Mouse (Mus musculus) small intestine, adult 2 months (tissue): Measurements from ENCODE around the gene Itgb5. TPM values are rescaled to one million over a fixed set of nuclear protein-coding genes. Genes with fewer than 3 reads are reported as not detected.

Experiments used
- H3K27ac ChIP-seq: fragments of 200-500 bp; 2 replicates; pipeline ENCODE4 v1.5.1; 2012; ENCODE audit warnings: low read depth, low read length, control low read depth, inconsistent platforms; ENCODE audit not compliant: insufficient read depth
- H3K27me3 ChIP-seq: fragments of 200-500 bp; 2 replicates; pipeline ENCODE4 v1.6.1; 2012; ENCODE audit warnings: mild to moderate bottlenecking, moderate library complexity, low read length, inconsistent platforms; ENCODE audit not compliant: control insufficient read depth, insufficient read depth
- H3K36me3 ChIP-seq: fragments of 200-500 bp; 2 replicates; pipeline ENCODE4 v1.6.1; 2012; ENCODE audit warnings: mild to moderate bottlenecking, low read length, control low read depth, inconsistent platforms; ENCODE audit not compliant: control insufficient read depth, insufficient read depth
- H3K4me1 ChIP-seq: fragments of 200-500 bp; 2 replicates; pipeline ENCODE4 v1.6.1; 2012; ENCODE audit warnings: low read length, inconsistent platforms, mixed read lengths; ENCODE audit not compliant: control insufficient read depth, insufficient read depth, insufficient read length
- H3K4me3 ChIP-seq: fragments of 200-500 bp; 2 replicates; pipeline ENCODE4 v1.5.1; 2012; ENCODE audit warnings: low read depth, mild to moderate bottlenecking, control low read depth, inconsistent platforms, low read length, moderate library complexity
- CTCF ChIP-seq: fragments of 200-500 bp; IDR thresholded peaks from 2 replicates; pipeline ENCODE4 v1.5.1; 2012; ENCODE audit warnings: low read depth, mild to moderate bottlenecking, control low read depth, inconsistent platforms, low read length, moderate library complexity, mixed read lengths; ENCODE audit not compliant: insufficient replicate concordance, insufficient read length; ENCODE audit errors: extremely low read depth
- POLR2A ChIP-seq: fragments of 200-500 bp; IDR thresholded peaks from 2 replicates; pipeline ENCODE4 v1.6.1; 2012; ENCODE audit warnings: low read depth, mild to moderate bottlenecking, control low read depth, inconsistent platforms, low read length, moderate library complexity
- WGBS: fragments of 180-500 bp; shearing (Covaris S2); methylation state at CpG from one replicate; pipeline ENCODE4 v1.1.7; 2018; 5-methylcytosine and 5-hydroxymethylcytosine counted together
- polyA plus RNA-seq: library from polyadenylated mRNA; depleted of rRNA; stranded (reverse); fragments of >200 nt; gene quantifications from 2 replicates; pipeline ENCODE4 v1.2.3, GENCODE M21; 2012

The Itgb5 gene
- polyA plus RNA-seq, 1 experiment = 80.3 TPM

GRCm38 (mm10) chr16:33939133-33939531 is 109.7 kb downstream of the Itgb5 start:
- Histone ChIP-seq H3K27ac (no peak overlapping the region), H3K27me3 (no peaks in the 10 kb centered on the region), H3K4me3 (no peak overlapping the region), H3K4me1 (peaks cover 5% of the 10 kb centered on the region; the same call in 1 of the 2 replicates), H3K36me3 (no peaks in the 10 kb centered on the region)
- WGBS = 90% methylated on average over 2 of the region's 2 CpGs
- no peak for TF ChIP-seq POLR2A

- H3K4me1 ChIP-seq = no peaks in the 10 kb centered on the region; the same call in 1 of the 2 replicates
- WGBS = 78% methylated on average over 9 of the region's 9 CpGs
Observed at GRCm38 (mm10) chr16:33939636-33940035, 110.2 kb downstream of the Itgb5 start.

GRCm38 (mm10) chr16:33940095-33940494 is 110.6 kb downstream of the Itgb5 start:
- Histone ChIP-seq H3K27ac (no peak overlapping the region), H3K4me1 (no peaks in the 10 kb centered on the region), H3K27me3 (no peaks in the 10 kb centered on the region), H3K36me3 (no peaks in the 10 kb centered on the region), H3K4me3 (no peak overlapping the region)
- 83% methylated on average over 5 of the region's 5 CpGs for WGBS
- TF ChIP-seq POLR2A (no peak), CTCF (no peak)

More at GRCm38 (mm10) chr16:33939636-33940035, 110.2 kb downstream of the Itgb5 start:
- Histone ChIP-seq H3K4me3 (no peak overlapping the region), H3K36me3 (no peaks in the 10 kb centered on the region), H3K27ac (no peak overlapping the region), H3K27me3 (no peaks in the 10 kb centered on the region)
- no peak for TF ChIP-seq CTCF
- no peak for TF ChIP-seq POLR2A

- H3K27ac ChIP-seq = no peak overlapping the region
- no peaks in the 10 kb centered on the region for H3K36me3 ChIP-seq
- H3K4me3 ChIP-seq = no peak overlapping the region
- WGBS = 63% methylated on average over 11 of the region's 11 CpGs
- H3K27me3 ChIP-seq = no peaks in the 10 kb centered on the region
- TF ChIP-seq POLR2A = no peak
- TF ChIP-seq CTCF = no peak
- H3K4me1 ChIP-seq = no peaks in the 10 kb centered on the region
Observed at GRCm38 (mm10) chr16:33941271-33941781, 111.9 kb downstream of the Itgb5 start.

- H3K27me3 ChIP-seq = no peaks in the 10 kb centered on the region
- 77% methylated on average over 11 of the region's 11 CpGs for WGBS
- no peak overlapping the region for H3K27ac ChIP-seq
- H3K4me3 ChIP-seq = no peak overlapping the region
- H3K4me1 ChIP-seq = no peaks in the 10 kb centered on the region
- TF ChIP-seq POLR2A (no peak), CTCF (no peak)
- no peaks in the 10 kb centered on the region for H3K36me3 ChIP-seq
Observed at GRCm38 (mm10) chr16:33942341-33942740, 112.9 kb downstream of the Itgb5 start.

- H3K4me3 ChIP-seq = no peak overlapping the region
- no peak for TF ChIP-seq CTCF
- no peak for TF ChIP-seq POLR2A
- 96% methylated on average over 6 of the region's 6 CpGs for WGBS
- H3K27ac ChIP-seq = no peak overlapping the region
- H3K36me3 ChIP-seq = 0 out of 2 replicates have a peak, but pooled peaks cover 2% of the 10 kb centered on the region
- no peaks in the 10 kb centered on the region for H3K27me3 ChIP-seq
- H3K4me1 ChIP-seq = no peaks in the 10 kb centered on the region
Observed at GRCm38 (mm10) chr16:33943388-33943787, 113.9 kb downstream of the Itgb5 start.

- 89% methylated on average over 4 of the region's 4 CpGs for WGBS
- no peaks in the 10 kb centered on the region for H3K4me1 ChIP-seq
- no peaks in the 10 kb centered on the region for H3K27me3 ChIP-seq
- TF ChIP-seq CTCF (no peak), POLR2A (no peak)
- no peak overlapping the region for H3K27ac ChIP-seq
- H3K4me3 ChIP-seq = no peak overlapping the region
- H3K36me3 ChIP-seq = peaks cover 5% of the 10 kb centered on the region; the same call in 1 of the 2 replicates
Observed at GRCm38 (mm10) chr16:33944126-33944525, 114.7 kb downstream of the Itgb5 start.
